Mouse (Mus musculus) kidney, embryonic 16.5 days (tissue): ENCODE measurements at regions not wholly inside any gene's neighbourhood (a gene's known extent, or its start where the extent isn't known, plus 50 kb on each side); places are given as distances from the start of the nearest gene placed in this dataset.

Source experiments
- ATAC-seq: fragments of 200-750 bp; cut with Nextera tagmentation; 2 replicates; pipeline ENCODE4 v1.8.0; 2017; ENCODE audit warnings: moderate TSS enrichment; ENCODE audit not compliant: low FRiP score, low TSS enrichment
- H3K27ac ChIP-seq: fragments of 300-500 bp; sonication (generic); 2 replicates; pipeline ENCODE4 v1.5.1; 2014; ENCODE audit warnings: low read length
- H3K27me3 ChIP-seq: fragments of 300-500 bp; sonication (generic); 2 replicates; pipeline ENCODE4 v1.6.1; 2014; ENCODE audit warnings: low read length, control low read depth, mixed read lengths; ENCODE audit not compliant: insufficient read depth
- H3K36me3 ChIP-seq: fragments of 300-500 bp; sonication (generic); 2 replicates; pipeline ENCODE4 v1.6.1; 2014; ENCODE audit warnings: low read length, control low read depth, mixed read lengths; ENCODE audit not compliant: insufficient read depth
- H3K4me1 ChIP-seq: fragments of 300-500 bp; sonication (generic); 2 replicates; pipeline ENCODE4 v1.6.1; 2014; ENCODE audit warnings: low read length, control low read depth, mixed read lengths; ENCODE audit not compliant: insufficient read depth
- H3K4me2 ChIP-seq: fragments of 300-500 bp; sonication (generic); replicated peaks from 2 replicates; pipeline ENCODE4 v1.6.1; 2014; ENCODE audit warnings: low read depth, low read length
- H3K4me3 ChIP-seq: fragments of 300-500 bp; sonication (generic); 2 replicates; pipeline ENCODE4 v1.5.1; 2014; ENCODE audit warnings: mild to moderate bottlenecking, low read length
- H3K9ac ChIP-seq: fragments of 300-500 bp; sonication (generic); replicated peaks from 2 replicates; pipeline ENCODE4 v1.6.1; 2014; ENCODE audit warnings: low read length
- H3K9me3 ChIP-seq: fragments of 300-500 bp; sonication (generic); 2 replicates; pipeline ENCODE4 v1.6.1; 2016; ENCODE audit warnings: low read length, control low read depth
- WGBS: fragments of 180-500 bp; shearing (Covaris S2); extraction: QIAGEN DNeasy Blood & Tissue Kit; methylation state at CpG from one replicate; pipeline ENCODE4 v1.1.7; 2014; 5-methylcytosine and 5-hydroxymethylcytosine counted together

GRCm38 (mm10) chr12:39952854-39953253 is 85.0 kb downstream of the Arl4a start:
- no peak for ATAC-seq
- 61% methylated on average over 4 of the region's 4 CpGs for WGBS

GRCm38 (mm10) chr12:39951911-39952310 is 85.9 kb downstream of the Arl4a start:
- H3K4me2 ChIP-seq = no peak overlapping the region
- H3K4me3 ChIP-seq = no peak overlapping the region
- ATAC-seq = no peak
- no peak overlapping the region for H3K27ac ChIP-seq
- no peaks in the 10 kb centered on the region for H3K27me3 ChIP-seq
- no peaks in the 10 kb centered on the region for H3K9me3 ChIP-seq
- H3K9ac ChIP-seq = no peak overlapping the region
- WGBS = 80% methylated on average over 6 of the region's 6 CpGs
- peaks cover 4% of the 10 kb centered on the region; the same call in 1 of the 2 replicates for H3K4me1 ChIP-seq
- H3K36me3 ChIP-seq = no peaks in the 10 kb centered on the region

More at GRCm38 (mm10) chr12:39952854-39953253, 85.0 kb downstream of the Arl4a start:
- H3K9me3 ChIP-seq = no peaks in the 10 kb centered on the region
- H3K4me1 ChIP-seq = peaks cover 4% of the 10 kb centered on the region; the same call in 1 of the 2 replicates
- no peaks in the 10 kb centered on the region for H3K27me3 ChIP-seq
- no peak overlapping the region for H3K9ac ChIP-seq
- no peak overlapping the region for H3K27ac ChIP-seq
- no peaks in the 10 kb centered on the region for H3K36me3 ChIP-seq
- H3K4me2 ChIP-seq = no peak overlapping the region
- no peak overlapping the region for H3K4me3 ChIP-seq

- H3K4me3 ChIP-seq = no peak overlapping the region
- no peak overlapping the region for H3K4me2 ChIP-seq
- 80% methylated on average over 7 of the region's 7 CpGs for WGBS
- no peak overlapping the region for H3K27ac ChIP-seq
- H3K9me3 ChIP-seq = no peaks in the 10 kb centered on the region
- no peak overlapping the region for H3K9ac ChIP-seq
- no peaks in the 10 kb centered on the region for H3K36me3 ChIP-seq
- H3K4me1 ChIP-seq = no peaks in the 10 kb centered on the region
- no peaks in the 10 kb centered on the region for H3K27me3 ChIP-seq
- ATAC-seq = no peak
These were observed 87.5 kb downstream of the Arl4a start for GRCm38 (mm10) chr12:39950270-39950801.

GRCm38 (mm10) chr12:39942910-39943309 is 94.9 kb downstream of the Arl4a start:
- Histone ChIP-seq H3K9ac (no peak overlapping the region), H3K27ac (no peak overlapping the region), H3K4me1 (no peaks in the 10 kb centered on the region), H3K27me3 (no peaks in the 10 kb centered on the region), H3K4me2 (no peak overlapping the region), H3K4me3 (no peak overlapping the region), H3K36me3 (no peaks in the 10 kb centered on the region), H3K9me3 (no peaks in the 10 kb centered on the region)
- WGBS = 74% methylated on average over 5 of the region's 5 CpGs
- no peak for ATAC-seq

GRCm38 (mm10) chr12:39941162-39941561 is 96.7 kb downstream of the Arl4a start:
- Histone ChIP-seq H3K4me2 (no peak overlapping the region), H3K4me3 (no peak overlapping the region), H3K9ac (no peak overlapping the region), H3K36me3 (no peaks in the 10 kb centered on the region), H3K4me1 (no peaks in the 10 kb centered on the region), H3K27me3 (no peaks in the 10 kb centered on the region), H3K9me3 (no peaks in the 10 kb centered on the region), H3K27ac (no peak overlapping the region)
- 85% methylated on average over 1 of the region's 1 CpGs for WGBS
- ATAC-seq = no peak

- Histone ChIP-seq H3K9me3 (no peaks in the 10 kb centered on the region), H3K4me2 (no peak overlapping the region), H3K27ac (no peak overlapping the region), H3K9ac (no peak overlapping the region), H3K36me3 (no peaks in the 10 kb centered on the region), H3K27me3 (no peaks in the 10 kb centered on the region), H3K4me3 (no peak overlapping the region), H3K4me1 (no peaks in the 10 kb centered on the region)
- no peak for ATAC-seq
These were observed 98.8 kb downstream of the Arl4a start for GRCm38 (mm10) chr12:39939017-39939416.

GRCm38 (mm10) chr12:39938211-39938610 is 99.6 kb downstream of the Arl4a start:
- no peaks in the 10 kb centered on the region for H3K36me3 ChIP-seq
- no peak overlapping the region for H3K4me2 ChIP-seq
- no peak overlapping the region for H3K27ac ChIP-seq
- no peaks in the 10 kb centered on the region for H3K4me1 ChIP-seq
- H3K9me3 ChIP-seq = no peaks in the 10 kb centered on the region
- no peak overlapping the region for H3K4me3 ChIP-seq
- H3K27me3 ChIP-seq = no peaks in the 10 kb centered on the region
- WGBS = 94% methylated on average over 2 of the region's 2 CpGs
- no peak for ATAC-seq
- H3K9ac ChIP-seq = no peak overlapping the region

- H3K27me3 ChIP-seq = no peaks in the 10 kb centered on the region
- H3K27ac ChIP-seq = no peak overlapping the region
- no peak overlapping the region for H3K4me3 ChIP-seq
- 64% methylated on average over 11 of the region's 11 CpGs for WGBS
- no peaks in the 10 kb centered on the region for H3K9me3 ChIP-seq
- H3K36me3 ChIP-seq = no peaks in the 10 kb centered on the region
- no peak for ATAC-seq
- no peak overlapping the region for H3K9ac ChIP-seq
- H3K4me2 ChIP-seq = no peak overlapping the region
- no peaks in the 10 kb centered on the region for H3K4me1 ChIP-seq
These were observed 101.5 kb downstream of the Arl4a start for GRCm38 (mm10) chr12:39936331-39936730.

GRCm38 (mm10) chr12:39935775-39936174 is 102.0 kb downstream of the Arl4a start:
- no peak for ATAC-seq
- Histone ChIP-seq H3K9me3 (no peaks in the 10 kb centered on the region), H3K9ac (no peak overlapping the region), H3K27ac (no peak overlapping the region), H3K4me2 (no peak overlapping the region), H3K4me1 (no peaks in the 10 kb centered on the region), H3K4me3 (no peak overlapping the region), H3K36me3 (no peaks in the 10 kb centered on the region), H3K27me3 (no peaks in the 10 kb centered on the region)
- WGBS = 74% methylated on average over 12 of the region's 12 CpGs

GRCm38 (mm10) chr12:39934877-39935276 is 102.9 kb downstream of the Arl4a start:
- no peak overlapping the region for H3K9ac ChIP-seq
- no peak for ATAC-seq
- H3K27ac ChIP-seq = no peak overlapping the region
- WGBS = 69% methylated on average over 4 of the region's 4 CpGs
- H3K4me2 ChIP-seq = no peak overlapping the region
- no peaks in the 10 kb centered on the region for H3K9me3 ChIP-seq
- no peaks in the 10 kb centered on the region for H3K4me1 ChIP-seq
- H3K27me3 ChIP-seq = no peaks in the 10 kb centered on the region
- no peak overlapping the region for H3K4me3 ChIP-seq
- no peaks in the 10 kb centered on the region for H3K36me3 ChIP-seq
